Mouse (Mus musculus) c-Kit-positive CD71-negative TER-119-negative erythroid progenitor cells, embryonic 14.5 days (primary cell): ENCODE data around the gene Col3a1.

Experiments used
- DNase-seq: peaks from one replicate; pipeline ENCODE4 v3.0.0-alpha.2; 2013; ENCODE audit warnings: low read depth

The Col3a1 gene

DNA sequence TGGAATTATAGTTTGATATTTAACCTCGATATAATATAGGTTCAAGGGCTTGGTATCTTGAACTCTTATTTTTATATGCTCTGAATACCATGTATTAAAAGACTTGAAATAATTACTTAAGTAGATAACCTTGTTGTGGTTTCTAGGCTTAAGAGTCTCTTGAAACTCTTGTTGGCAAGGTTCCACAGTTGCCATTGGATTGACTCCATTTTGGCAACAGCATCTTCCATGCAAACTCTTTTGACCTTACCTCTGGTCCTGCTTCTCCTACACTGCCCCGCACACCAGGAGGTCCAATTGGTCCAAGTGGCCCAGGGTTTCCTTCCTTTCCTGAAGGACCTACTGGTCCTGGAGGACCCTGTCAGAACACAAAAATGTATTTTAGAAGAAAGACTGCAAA is 70.5 kb downstream of the Col3a1 start:
- DNase-seq: no peak
